Mouse (Mus musculus) layer of hippocampus, adult 9-11 months (tissue): ENCODE results near the gene Ermn.

Experiments used
- DNase-seq: peaks from one replicate; pipeline ENCODE4 v3.0.0; 2022

The Ermn gene

DNA sequence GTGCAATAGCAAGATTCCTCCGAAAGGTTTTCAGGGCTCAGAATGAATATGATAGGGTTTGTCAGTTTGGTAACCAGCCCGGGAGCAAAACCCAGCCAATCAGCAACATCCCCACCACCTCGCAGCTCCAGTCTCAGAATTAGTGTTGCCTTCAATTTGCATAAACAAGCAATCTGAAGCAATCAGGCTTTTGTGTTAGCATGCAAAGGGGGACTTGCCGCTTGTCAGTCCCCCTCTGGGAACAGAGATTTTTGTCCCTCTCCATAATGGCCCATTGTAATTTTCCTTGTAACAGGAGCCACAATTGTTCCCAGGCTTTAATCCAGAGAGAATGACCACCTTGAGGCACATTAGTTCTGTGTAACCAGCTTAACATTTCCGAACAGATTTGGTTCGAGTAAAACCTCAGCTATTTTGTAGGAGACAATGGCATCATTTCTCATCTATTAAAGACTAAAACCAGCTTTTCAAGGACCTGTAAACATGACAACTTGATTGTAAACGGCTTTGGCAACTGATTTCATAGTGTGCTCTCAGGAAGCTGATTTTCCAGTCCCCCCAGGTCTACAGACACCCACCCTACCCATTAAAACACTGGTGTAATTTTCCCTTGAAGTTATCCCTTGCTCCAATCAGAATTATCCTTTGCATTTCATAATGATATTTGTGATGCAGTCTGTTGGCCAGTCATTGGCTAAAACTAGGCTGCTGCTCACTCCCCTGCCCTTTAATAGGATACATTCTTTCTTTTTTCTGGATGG lies at the start of gene Ermn:
TSS of gene Ermn (minus strand) at position 44 of the 761 bp plus-strand sequence.
- DNase-seq, result peak; percentile 75

DNA sequence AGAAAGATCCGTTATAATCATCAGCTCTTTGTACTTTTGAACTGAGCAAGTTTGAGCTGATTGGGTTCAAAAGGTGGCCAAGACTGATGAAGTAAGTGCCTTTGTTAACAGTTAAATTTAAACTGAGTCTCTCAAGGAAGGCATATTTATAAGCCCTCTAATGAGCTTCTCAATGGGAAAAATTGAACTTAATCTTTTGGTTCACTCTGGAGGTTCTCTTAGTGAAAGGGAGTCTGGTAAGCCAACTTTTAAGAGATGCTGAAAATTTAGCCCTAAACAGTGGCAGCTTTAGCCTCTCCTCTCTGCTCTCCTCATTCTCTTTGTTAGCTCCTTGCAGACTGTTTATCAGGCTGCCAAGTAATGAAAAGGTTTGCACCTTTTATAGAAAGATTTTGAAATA lies 42.2 kb upstream of the Ermn start:
- DNase-seq, result no peak

DNA sequence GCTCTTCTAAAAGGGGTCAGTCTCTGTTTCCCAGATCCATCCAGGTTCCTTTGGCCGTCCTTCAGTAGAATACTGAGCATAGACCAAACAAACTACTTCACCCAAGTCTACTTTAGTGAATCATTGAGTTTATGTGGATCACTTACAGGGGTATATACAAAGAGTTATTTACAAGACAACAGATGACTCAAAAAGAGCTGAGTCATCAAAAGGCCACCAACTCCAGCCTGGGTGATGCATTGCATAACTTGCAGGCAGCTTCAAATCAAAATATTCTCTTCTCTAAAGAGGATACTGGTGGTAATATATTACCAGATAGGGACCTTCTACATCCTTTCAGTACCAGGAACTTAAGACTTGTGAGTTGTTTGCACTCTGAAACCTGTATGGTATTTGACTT lies 33.8 kb upstream of the Ermn start:
- no peak for DNase-seq

DNA sequence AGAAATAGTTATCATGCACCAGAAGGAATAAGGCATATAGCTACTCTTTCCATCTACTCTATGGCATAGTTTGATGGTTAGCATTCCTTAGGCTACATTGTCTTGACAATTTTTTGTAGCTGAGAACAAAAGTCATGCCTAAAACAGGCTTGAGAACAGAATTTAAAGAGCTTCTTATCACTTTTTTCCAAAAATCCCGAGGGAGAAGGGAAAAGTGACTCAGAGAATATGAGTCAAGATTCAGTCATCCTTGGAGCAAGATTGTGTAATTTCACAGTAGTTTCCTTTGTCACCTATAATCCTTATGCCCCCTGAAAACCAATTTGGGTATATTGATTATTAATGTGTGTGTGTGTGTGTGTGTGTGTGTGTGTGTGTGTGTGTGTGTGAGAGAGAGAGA lies 27.2 kb upstream of the Ermn start:
- no peak for DNase-seq

DNA sequence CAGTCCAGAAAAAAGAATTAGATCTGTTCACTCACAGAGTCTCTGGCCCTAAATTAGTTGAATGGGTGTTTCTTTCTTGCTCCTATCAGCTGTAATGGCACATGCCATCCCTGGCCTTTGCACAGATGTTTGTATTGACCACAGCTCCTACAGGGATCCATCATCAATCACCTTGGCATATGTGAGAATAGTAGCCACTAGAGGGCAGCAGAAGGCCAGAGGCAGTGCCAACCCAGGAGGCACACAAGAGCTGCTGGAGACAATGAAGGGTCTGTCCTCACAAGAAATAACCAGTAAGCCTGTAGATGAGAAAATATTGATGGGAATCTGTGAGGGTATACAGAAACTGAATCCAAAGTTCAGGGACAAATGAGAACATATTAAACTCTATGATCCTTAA lies 2.7 kb upstream of the Ermn start:
- peak; percentile 64 for DNase-seq

DNA sequence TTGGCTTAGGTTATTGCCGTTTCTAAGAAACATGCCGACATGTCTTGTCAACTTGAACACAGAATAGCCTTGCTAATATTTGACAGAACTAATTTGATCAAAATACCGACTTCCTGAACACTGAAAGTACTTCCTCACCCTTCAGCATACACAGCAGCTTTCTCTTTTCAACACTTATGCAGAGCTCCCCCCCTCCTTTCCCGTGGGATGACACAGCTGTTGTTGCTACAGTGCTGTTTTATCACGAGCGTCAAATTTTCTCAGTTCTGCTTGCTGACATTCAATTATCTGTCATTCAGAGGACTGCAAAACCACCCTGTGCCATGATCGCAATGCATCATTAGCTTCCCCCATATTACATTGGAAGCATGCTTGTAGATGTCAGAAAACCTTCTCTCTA lies 10.8 kb downstream of the Ermn start:
- DNase-seq, result peak; percentile 74

DNA sequence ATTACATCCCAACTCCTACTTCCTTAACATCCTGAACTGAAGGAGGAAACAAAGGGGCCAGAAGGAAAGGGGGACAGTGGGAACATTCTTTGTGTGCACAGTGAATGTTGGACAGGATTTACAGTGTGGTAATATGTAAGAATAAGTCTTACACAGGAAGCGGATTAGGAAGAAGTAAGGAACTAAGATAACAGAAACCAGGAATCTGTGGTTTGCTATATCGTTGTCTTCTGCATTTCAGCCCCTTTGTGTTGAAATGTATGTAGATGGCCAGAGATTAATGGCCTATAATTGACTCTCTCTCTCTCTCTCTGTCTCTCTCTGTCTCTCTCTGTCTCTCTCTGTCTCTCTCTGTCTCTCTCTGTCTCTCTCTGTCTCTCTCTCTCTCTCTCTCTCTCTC lies 15.7 kb downstream of the Ermn start:
- DNase-seq, result no peak

DNA sequence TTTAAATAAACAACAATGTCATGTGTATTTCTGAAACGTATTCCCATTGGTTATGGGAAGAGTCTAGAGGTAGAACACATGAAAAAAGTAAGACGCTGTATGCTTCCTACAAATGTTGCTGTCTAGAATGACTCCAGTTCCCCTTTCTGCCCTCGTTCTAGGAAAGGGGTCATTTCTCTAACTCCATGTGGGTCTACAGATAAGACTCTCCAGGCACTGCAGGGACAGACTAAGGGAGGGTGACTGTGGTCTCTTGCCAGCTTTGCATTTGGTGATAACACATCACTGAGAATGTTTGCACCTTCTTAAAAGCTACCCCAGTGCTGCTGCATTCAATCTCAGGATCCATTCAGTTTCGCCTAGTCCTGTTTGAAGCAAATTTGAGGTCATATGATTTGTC lies 17.0 kb downstream of the Ermn start:
- DNase-seq, result no peak

DNA sequence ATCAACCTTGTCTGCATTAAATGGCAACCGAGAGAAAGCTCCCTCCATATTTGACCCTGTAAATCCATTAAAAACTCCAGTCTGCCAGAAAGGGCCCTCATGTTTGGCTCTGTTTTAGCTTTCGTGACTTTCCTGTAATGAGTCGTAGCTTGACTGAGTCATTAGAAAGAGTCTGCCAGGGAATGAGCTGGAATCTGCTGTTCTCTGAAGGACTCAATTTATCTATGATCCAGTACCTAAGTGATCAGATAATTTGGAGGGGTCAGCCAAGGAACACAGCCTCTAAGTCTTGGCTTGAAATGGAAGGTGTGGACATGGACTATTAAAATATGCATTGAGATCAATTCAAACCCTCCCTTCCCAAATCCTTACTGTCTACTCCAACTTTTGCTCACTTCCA lies 21.2 kb downstream of the Ermn start:
- no peak for DNase-seq

DNA sequence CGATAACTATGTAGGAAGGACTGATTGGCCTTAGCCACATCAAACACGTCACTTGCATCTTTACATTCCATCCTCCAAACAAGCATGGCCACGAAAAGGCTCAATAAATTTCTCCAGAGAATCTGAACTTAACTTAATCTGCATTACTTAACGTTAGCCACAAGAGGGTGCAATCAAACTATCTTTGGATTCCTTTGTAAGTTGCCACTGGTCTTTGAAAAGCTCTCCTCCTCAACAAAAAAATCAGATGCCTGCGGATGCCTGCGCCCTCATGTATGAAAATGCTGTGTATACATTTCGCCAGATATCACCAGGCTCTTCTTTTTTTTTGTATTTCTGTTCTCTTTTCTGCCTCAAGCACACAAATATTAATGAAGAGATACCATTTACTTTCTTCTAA lies 23.3 kb downstream of the Ermn start:
- no peak for DNase-seq

DNA sequence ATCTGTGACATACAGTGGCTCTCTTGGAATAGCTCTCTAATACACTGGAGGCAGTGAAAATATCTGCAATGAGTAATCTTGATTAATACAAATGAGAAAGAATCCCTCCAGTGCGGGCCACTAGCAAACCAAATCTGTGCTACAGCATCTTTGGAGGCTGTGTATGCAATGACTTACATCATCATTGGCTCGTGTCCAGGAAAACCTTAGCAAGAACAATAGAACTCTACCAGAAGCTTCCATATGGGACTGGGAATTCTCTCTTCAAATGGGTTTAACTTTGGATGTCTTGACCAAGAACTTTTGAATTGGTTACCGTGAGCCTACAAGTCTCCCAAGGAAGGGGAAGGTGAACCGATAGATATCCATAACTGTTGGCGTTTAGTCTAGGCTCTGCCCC lies 25.9 kb downstream of the Ermn start:
- peak; percentile 14 for DNase-seq

DNA sequence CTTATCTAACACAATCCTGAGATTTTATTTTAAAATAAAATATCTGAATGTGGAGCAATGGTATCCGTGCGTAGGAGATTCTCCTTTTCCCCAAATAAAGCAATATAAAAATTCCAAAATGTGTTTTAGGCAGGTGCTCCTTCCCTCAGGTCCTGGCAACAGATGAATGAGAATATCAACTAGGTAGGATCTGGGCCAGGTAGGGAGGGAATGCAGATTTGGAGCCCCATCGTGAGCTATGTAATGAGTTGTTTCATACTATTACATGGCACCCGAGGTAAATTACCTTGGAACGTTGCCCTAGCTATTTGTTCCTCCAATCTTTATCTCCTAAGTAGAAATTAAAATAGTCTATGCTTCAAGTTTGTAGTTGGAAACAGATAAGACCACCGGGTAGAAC lies 29.1 kb downstream of the Ermn start:
- DNase-seq, result no peak

DNA sequence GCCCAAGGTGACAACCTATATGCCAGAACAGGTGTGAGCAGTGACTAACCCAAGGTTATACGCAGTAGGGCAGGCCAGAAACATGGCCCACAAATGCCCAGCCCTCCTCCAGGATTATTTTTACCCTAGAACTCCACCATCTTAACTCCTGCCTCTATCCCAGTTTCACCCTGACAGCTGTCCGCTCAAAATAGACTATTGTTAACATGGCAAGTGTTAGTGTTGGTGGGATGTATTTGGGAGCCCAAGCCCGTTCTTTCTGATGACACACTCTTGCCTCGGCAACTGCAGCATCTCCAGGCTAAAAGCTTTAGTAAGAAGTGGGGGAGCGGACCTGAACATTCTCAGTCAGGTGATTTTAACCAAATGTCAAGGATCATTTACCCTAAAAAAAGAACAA lies 45.6 kb downstream of the Ermn start:
- peak; percentile 37 for DNase-seq

DNA sequence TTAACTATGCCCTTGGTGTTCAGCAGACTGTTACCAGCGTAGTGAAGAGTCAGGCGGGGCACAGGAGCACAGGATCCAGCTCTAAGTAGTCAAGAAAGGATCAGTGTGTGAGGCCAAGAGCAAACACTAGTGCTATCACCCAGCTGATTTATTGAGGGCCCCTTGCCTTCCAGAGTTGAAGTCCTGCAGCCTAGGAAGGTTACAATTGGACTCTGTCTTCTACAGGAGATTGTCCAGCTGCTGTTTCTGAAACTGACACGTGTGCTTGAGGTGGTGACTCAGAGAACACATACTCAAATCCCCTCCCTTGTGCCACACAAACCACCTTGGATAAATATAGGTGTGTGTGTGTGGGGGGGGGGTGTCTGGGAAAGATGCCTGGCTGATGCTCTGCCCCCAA lies 51.2 kb downstream of the Ermn start:
- no peak for DNase-seq

DNA sequence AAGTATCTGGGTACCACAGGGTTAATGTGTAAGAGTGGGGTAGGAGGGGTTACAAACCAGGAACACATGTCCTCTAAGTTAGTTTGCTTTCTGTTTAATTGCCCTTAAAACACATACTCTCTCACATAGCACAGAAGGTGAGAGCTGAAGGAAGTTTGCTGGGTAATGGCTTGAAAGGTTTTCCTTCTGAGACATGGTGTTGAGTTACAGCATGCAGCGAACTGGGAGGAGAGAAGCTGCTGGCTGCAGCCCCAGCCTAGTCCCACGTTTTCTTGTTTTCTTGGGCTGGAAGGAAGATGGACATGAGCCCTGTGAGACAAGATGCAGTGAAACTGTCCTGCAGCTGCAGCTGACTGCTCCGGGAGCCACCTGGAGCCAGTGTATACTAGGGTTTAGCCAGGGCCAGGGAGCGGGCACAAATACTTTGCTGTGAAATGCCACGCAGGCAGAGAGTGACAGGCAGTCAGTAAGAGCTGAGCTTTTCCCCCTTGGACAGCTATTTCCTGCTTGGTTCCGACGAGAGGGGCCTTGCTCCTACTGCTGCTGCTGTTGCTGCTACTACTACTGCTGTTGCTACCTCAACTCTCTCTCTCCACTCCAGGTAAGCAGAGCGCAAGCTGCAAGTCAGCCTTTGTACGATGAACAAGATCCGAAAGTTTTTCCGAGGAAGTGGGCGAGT lies 54.8 kb downstream of the Ermn start, which contains the start of gene Galnt5:
TSS of gene Galnt5 (plus strand) at position 133 of the 679 bp plus-strand sequence.
- no peak for DNase-seq
